Mouse (Mus musculus): ENCODE results near the gene Asprv1. TPM values are rescaled to one million over a fixed set of nuclear protein-coding genes. Genes with fewer than 3 reads are reported as not detected.

The Asprv1 gene
- total RNA-seq, 1 experiment from 2014 or later: 0.69 TPM

DNA sequence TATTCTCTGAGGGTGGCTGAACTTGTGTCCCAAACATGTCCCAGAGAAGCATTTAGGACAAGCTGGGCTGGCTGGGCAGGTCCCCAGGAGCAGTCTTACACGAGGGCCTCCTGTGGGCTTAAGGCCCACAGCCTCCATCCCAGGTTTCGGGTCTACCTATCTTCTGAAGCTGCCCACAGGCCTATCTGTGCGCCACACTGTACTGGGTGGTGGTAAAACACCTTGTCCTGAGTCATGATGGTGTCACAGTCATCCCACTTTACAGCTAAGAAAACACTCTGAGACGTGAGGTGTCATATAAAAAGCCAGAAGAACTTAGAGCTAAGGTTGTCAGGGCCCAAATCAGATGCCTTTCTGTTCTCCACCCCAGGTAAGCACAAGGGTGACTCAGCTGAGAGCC is 21.7 kb upstream of the Asprv1 start:
- no peak for ATAC-seq (replicated peaks in 1 of 2; ENCODE audit: insufficient read depth in 1 of 2, low FRiP score in 2 of 2, low TSS enrichment in 1 of 2, low read depth in 1 of 2, poor library complexity in 2 of 2, severe bottlenecking in 2 of 2)

DNA sequence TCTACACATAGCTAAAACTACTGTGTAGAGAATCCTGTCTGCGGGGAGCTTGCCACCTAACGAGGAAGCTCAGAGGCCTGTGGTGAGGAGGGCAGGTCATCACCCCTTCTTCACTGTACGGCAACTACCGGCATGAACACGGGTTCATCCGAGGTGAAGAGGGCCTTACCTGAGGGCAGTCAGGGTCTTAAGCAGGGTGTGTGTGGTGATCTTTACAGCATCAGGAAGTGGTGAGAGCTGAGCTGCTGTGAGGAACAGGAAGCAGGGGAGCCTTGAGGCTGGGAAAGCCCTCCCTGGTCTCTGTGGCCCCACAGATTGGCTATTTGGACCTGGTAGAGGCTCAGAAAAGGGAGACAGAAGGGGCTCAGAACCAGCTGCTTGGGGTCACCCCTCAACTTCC is 20.5 kb upstream of the Asprv1 start:
- ATAC-seq (replicated peaks in 1 of 2; ENCODE audit: insufficient read depth in 1 of 2, low FRiP score in 2 of 2, low TSS enrichment in 1 of 2, low read depth in 1 of 2, poor library complexity in 2 of 2, severe bottlenecking in 2 of 2): peak; percentile 83 to 91

DNA sequence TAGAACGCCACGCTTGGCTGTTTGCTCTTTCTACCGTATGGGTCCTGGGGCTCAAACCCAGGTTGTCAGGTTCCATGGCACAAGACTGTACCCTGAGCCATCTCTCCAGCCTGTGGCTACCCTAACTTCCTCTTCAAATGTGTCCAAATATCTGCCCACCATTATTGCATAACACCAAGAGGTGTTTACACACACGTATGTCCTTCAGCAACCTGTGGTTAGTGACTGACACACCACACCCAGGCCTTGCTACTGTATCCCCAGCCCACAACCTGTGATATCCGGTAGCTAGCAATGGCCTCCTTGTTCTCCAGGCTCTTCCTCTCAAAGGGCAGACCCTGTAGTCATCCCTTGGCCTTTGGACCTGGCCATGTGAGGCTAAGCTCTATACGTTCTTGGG is 18.7 kb upstream of the Asprv1 start:
- ATAC-seq (replicated peaks in 1 of 2; ENCODE audit: insufficient read depth in 1 of 2, low FRiP score in 2 of 2, low TSS enrichment in 1 of 2, low read depth in 1 of 2, poor library complexity in 2 of 2, severe bottlenecking in 2 of 2): peak; percentile 40 to 64; a peak in 2 of 4 replicates

DNA sequence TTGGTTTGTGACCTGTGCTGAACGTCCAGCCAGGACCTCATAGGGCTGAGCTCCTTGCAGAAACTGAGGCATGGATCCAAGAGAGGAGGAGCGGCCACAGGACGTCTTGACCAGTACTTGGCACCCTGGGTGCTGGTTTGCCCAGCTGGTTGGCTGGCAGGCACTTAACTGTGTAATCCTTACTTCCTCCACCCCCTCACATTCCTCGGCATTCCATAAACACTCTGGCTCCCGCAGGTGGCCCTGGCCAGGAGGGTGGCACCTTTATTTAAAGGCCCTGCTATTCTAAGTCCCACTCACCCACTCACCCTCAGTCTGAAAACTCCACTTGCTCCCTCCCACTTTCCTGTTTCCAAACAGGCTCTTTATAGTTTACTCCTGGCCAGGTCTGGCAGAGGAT is 17.2 kb upstream of the Asprv1 start:
- no peak for ATAC-seq (replicated peaks in 1 of 2; ENCODE audit: insufficient read depth in 1 of 2, low FRiP score in 2 of 2, low TSS enrichment in 1 of 2, low read depth in 1 of 2, poor library complexity in 2 of 2, severe bottlenecking in 2 of 2)

DNA sequence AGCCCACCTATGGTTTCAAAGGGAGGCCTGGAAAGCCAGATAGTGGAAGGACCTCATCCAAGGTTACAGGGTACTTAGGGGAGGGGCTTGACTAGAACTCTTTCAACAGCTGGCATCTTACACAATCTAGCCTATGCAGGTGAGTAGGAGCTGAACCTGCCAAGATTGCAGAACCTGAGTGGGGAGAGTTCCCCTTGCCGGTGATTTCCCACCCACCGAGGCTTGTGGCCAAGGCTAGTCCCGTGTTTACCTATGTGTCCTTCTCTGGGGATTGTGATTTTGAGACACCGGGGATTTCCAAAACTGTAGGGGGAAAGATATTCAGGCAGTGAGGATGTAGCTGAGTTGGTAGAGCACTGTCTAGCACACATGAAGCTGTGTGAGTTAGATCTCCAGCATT is 12.7 kb upstream of the Asprv1 start:
- ATAC-seq (replicated peaks in 1 of 2; ENCODE audit: insufficient read depth in 1 of 2, low FRiP score in 2 of 2, low TSS enrichment in 1 of 2, low read depth in 1 of 2, poor library complexity in 2 of 2, severe bottlenecking in 2 of 2): peak in 1 of 2 experiments; percentile 23; a peak in 1 of 4 replicates

DNA sequence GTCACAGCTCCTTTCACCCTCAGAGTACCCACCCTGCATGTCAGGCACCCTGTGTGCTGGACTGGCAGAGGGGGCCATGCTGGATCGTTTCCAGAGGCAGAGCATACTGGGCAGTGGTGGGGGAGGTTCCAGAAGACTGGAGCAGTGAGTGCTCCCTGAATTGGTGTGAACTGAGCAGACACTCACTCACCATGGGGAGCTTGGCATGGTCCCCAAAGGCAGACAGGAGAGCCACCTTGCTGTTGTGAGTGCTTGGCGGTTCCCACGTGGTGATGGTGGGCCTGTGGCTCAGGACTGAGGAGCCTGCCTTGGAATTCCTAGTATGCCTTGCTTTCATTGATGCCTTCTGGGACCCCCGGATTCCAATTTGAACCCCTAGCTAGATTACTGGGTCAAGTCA is 4.8 kb upstream of the Asprv1 start:
- ATAC-seq (replicated peaks in 1 of 2; ENCODE audit: insufficient read depth in 1 of 2, low FRiP score in 2 of 2, low TSS enrichment in 1 of 2, low read depth in 1 of 2, poor library complexity in 2 of 2, severe bottlenecking in 2 of 2): no peak

DNA sequence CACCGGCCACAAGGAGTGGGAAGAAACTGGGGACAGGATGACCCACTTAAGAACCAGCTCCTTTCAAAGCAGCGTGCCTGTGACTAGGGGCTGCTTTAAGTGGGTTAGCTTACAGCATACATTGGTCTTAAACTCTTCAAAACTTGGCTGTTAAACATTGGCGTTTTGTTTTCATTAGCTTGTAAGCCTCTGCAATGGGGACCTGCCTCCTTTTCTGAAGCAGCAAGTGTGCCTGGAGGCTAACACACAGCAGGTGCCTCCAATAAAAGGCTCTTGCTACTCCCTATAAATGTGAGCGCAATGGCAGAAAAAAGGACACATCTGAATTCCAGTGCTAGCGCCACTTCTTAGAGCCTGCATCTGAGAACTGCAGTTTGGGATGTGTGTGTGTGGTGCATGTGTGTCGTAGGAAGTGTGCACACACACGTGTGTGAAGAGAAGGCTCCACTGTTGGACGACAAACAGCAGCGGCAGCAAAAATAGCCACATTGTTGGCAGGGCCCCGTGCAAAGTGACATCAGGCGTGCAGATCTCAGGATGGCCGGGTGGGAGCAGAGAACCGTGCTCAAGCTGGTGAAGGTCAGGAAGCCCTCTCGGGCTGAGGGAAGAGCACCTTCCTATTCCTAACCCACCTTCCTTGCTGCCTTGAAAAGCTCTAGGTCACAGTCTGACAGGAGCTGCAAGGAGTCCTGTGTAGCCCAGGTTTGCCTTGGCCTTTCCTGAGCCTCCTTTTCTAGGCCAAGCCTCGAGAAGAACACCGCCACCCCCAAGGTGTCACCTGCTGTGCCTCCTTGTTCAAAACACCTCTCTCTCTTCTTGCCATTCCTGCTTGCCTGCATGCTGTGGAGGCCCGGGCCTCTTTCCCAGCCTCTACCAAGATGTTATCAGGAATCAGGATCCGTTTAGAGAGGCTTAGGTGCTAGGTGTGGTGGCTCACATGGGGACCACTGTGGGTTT is 3.6 kb upstream of the Asprv1 start:
- no peak for ATAC-seq (replicated peaks in 1 of 2; ENCODE audit: insufficient read depth in 1 of 2, low FRiP score in 2 of 2, low TSS enrichment in 1 of 2, low read depth in 1 of 2, poor library complexity in 2 of 2, severe bottlenecking in 2 of 2)

DNA sequence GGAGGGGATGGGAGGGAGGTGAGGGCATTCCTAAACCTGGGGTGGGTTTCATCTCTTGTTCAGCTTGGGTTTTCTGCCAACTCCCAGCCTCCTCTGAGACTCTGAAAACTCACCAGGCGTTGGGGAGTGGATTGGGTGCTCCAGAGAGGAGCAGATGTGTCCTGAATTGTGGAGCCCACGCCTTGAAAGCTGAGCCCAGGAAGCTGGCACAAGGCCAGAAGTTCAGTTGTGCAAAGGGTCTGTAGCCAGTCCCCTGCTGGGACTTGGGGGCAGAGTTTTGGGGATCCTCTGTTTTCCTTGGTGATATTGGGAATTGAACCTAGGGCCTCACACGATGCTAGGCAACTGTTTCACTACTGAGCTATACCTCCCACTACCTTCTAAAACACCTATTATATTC is 2.2 kb downstream of the Asprv1 start:
- no peak for ATAC-seq (replicated peaks in 1 of 2; ENCODE audit: insufficient read depth in 1 of 2, low FRiP score in 2 of 2, low TSS enrichment in 1 of 2, low read depth in 1 of 2, poor library complexity in 2 of 2, severe bottlenecking in 2 of 2)

DNA sequence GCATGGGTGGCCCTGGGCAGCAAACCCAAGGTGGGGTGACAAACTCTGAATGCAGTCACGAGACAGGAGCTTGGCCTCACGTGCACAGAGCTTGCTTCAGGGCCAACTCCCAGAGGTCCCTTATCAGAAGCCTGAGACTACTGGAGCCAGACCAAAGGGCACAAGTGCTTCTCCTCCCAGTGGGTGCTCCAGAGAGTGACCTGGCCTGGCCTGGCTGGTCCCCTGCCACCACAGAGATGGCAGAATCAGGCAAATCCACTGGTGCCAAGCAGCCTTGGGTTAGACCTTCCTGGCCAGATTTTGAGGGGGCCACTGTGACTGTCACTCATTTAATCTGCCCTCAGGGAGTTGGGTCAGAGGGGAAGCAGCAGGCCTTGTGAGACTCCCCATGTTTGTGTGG is 8.5 kb downstream of the Asprv1 start:
- ATAC-seq (replicated peaks in 1 of 2; ENCODE audit: insufficient read depth in 1 of 2, low FRiP score in 2 of 2, low TSS enrichment in 1 of 2, low read depth in 1 of 2, poor library complexity in 2 of 2, severe bottlenecking in 2 of 2): no peak

DNA sequence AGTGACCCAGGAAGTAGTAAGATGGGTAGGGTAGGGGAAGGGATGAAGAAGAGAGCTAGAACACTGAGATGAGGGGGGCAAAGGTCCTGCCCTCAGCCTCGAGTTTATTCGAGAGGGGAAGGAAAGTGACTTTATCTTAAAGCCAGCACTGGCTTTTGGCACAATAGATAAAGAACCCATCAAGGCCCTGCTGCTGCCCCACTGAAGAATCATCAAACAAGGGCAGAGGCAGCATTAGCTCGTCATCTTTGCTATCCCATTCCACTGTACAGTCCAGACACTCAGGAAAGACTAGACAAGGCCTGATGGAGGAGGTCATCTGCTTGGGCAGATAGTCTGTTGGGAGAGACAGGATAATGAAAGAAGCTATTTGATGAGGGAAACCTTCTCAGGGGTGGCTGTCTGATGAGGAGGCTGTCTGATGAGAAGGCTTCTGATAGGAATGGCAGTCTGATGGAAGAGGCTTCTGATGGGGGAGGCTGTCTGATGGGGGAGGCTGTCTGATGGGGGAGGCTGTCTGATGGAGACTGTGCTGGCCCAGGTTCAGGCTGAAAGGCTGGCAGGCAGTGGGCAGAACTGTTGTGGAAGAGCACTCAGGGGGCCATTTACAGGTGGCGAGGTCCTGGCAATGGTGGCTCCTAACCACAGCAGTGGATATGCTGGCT is 9.3 kb downstream of the Asprv1 start:
- ATAC-seq (replicated peaks in 1 of 2; ENCODE audit: insufficient read depth in 1 of 2, low FRiP score in 2 of 2, low TSS enrichment in 1 of 2, low read depth in 1 of 2, poor library complexity in 2 of 2, severe bottlenecking in 2 of 2): no peak

DNA sequence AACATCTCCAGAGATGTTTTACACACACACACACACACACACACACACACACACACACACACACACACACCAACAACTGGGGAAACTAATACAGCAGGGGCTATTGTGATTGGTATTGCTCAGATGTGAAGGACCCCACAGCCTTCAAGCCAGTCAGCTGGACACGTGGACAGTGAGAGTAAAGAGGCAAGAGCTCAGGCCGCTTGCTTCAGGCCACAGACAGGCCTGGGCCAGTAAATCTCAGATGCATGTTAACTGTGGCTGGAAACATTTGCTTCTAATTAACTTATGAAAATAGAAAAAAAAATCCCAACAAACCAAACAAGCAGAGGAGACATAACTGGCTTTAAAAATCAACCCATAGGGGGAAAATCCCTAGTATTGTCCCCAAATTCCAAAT is 9.9 kb downstream of the Asprv1 start:
- no peak for ATAC-seq (replicated peaks in 1 of 2; ENCODE audit: insufficient read depth in 1 of 2, low FRiP score in 2 of 2, low TSS enrichment in 1 of 2, low read depth in 1 of 2, poor library complexity in 2 of 2, severe bottlenecking in 2 of 2)

DNA sequence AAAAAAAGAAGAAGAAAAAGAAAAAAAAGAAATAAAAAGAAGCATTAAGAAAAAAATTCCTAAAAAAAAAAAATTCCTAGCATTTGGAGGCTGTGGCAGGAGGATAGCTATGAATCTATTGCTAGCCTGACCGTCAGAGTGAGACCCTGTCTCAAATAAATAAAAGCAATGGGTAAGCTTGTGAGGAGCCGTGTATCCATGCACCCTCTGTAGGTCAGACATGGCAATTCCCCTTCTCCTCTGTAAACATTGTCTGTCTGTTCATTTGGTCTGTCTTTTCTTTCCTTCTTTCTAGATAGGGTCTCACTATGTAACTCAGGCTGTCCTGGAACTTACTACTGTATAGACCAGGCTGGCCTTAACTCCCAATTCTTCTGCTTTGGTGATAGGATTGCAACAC is 10.5 kb downstream of the Asprv1 start:
- no peak for ATAC-seq (replicated peaks in 1 of 2; ENCODE audit: insufficient read depth in 1 of 2, low FRiP score in 2 of 2, low TSS enrichment in 1 of 2, low read depth in 1 of 2, poor library complexity in 2 of 2, severe bottlenecking in 2 of 2)

DNA sequence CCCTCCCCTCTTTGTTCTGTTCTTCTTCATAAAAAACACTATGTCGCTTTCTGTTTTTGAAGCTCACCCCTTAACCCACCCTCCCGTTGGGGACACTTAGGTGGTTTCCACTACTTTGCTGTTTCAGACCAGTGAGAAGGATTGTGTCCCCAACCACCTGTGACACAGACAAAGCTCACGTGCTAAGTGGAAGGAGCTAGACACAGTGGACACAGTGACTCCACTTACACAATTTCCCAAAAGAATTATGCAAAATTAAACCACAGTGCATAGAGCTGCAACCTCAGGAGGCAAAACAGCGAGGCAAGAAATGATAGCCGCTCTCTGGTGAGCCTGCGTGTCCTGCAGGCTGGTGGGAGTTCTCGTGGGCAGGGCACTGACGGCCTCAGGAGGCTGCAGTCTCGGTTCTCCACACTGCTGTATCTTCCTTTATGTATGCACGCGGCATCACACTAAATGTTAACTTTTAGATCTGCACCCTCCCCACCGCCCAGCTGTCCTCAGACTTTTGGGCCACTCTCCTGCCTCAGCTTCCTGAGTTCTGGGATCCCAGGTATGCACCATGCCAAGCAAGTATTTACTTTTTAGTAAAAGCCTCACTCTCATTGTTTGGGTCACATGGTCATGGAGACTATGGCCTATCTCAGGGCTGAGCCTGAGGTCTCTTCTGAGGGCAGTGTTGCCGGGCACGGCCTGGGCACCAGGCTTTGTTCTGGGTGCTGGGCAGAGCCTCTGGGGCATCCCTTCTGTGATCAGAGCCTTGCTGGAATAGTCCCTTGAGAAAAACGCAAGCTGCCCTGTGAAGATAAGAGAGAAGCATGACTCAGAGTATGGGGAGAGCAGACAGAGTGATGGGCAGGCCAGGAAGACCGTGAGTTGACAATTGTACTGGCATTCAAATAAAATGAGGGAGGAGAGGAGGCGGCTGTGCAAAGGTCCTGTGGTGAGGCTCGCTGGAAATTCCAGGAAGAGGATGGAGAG is 11.5 kb downstream of the Asprv1 start:
- peak; percentile 59 to 66; a peak in 3 of 4 replicates for ATAC-seq (replicated peaks in 1 of 2; ENCODE audit: insufficient read depth in 1 of 2, low FRiP score in 2 of 2, low TSS enrichment in 1 of 2, low read depth in 1 of 2, poor library complexity in 2 of 2, severe bottlenecking in 2 of 2)

DNA sequence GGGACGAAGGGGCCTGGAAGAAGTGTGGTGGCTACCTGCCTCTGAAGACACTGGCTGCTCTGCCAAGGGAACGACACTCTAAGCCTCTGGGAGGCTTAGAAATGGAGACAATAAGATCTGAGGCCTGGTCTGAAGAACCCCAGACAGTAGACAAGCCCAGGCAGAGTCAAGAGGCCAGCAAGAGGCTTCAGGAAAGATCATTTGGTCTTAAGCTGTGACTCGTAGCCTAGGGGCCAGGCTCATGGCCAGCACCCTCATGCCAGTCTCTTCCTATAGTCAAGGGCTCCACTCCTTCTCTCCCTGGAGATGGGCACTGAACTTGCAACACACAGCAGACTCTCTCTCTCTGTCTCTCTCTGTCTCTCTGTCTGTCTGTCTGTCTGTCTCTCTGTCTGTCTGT is 12.2 kb downstream of the Asprv1 start:
- no peak for ATAC-seq (replicated peaks in 1 of 2; ENCODE audit: insufficient read depth in 1 of 2, low FRiP score in 2 of 2, low TSS enrichment in 1 of 2, low read depth in 1 of 2, poor library complexity in 2 of 2, severe bottlenecking in 2 of 2)

DNA sequence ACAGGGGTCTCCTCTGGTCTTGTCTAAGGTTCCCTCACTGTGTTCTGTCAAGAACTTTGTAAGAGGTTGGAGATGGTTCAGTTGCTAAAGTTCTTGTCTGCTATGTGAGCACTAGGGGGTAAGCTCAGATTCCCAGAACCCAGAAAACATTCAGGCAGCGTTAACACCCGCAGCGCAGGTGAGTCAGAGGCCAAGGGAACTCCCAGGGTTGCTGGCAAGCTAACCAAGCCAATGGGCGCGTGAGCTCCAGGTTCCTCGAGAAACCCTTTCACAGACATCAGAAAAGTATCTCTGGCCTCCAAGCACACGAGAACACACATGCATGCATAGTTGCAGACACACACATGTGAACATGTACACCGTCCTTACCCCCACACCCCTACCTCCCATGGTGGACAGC is 12.8 kb downstream of the Asprv1 start:
- no peak for ATAC-seq (replicated peaks in 1 of 2; ENCODE audit: insufficient read depth in 1 of 2, low FRiP score in 2 of 2, low TSS enrichment in 1 of 2, low read depth in 1 of 2, poor library complexity in 2 of 2, severe bottlenecking in 2 of 2)

DNA sequence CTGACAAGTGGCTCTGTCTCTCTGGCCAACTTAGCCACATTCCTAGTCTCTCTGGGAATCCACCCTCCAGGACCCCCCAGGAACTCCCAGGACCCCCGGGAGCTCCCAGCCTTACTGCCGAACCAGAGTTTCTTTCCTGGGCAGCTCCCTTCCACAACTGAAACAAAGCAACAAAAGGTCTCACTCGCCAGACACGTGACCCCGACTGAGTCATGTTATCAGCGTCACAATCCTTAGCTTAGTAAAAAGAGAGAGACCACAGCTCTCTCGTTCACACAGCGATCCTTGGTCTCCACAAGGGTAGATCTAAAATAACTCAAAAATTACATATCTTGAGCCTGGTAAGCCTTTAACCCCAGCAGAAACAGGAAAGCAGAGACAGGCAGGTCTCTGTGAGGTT is 13.8 kb downstream of the Asprv1 start:
- no peak for ATAC-seq (replicated peaks in 1 of 2; ENCODE audit: insufficient read depth in 1 of 2, low FRiP score in 2 of 2, low TSS enrichment in 1 of 2, low read depth in 1 of 2, poor library complexity in 2 of 2, severe bottlenecking in 2 of 2)

DNA sequence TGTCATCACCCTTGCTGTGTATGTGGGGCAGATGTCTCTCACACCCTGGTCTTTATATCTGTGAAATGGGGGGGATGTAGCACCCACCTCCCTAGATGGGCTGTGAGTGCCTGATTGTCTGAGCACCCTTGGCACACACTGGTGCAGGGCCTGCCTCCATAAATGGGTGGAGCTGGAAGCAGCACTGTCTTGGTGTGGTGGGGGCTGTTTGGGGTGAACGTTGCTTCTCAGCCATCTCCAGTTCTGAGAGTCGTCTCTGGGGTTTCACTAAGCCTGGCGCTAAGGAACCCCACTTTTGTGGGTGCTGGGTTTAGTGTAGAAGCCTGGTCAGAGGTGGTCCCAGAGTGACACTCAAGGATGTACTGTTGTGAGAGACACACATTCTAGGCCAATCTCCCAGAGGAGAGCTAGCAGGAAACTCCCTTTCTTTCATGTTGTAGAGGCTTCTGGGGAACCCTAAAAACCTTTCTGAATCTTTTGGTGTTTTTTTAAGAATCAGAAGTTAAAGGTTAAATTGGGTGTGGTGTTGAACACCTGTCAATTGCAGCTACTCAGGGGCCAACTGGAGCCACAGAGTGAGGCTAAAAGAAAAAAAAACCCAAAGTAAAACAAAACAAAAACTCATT is 16.9 kb downstream of the Asprv1 start:
- ATAC-seq (replicated peaks in 1 of 2; ENCODE audit: insufficient read depth in 1 of 2, low FRiP score in 2 of 2, low TSS enrichment in 1 of 2, low read depth in 1 of 2, poor library complexity in 2 of 2, severe bottlenecking in 2 of 2): no peak

All from hematopoietic stem cell, adult 5-6 weeks (primary cell).